8 mouse cellular contexts compared by ENCODE assay signal in the genomic region with DNA sequence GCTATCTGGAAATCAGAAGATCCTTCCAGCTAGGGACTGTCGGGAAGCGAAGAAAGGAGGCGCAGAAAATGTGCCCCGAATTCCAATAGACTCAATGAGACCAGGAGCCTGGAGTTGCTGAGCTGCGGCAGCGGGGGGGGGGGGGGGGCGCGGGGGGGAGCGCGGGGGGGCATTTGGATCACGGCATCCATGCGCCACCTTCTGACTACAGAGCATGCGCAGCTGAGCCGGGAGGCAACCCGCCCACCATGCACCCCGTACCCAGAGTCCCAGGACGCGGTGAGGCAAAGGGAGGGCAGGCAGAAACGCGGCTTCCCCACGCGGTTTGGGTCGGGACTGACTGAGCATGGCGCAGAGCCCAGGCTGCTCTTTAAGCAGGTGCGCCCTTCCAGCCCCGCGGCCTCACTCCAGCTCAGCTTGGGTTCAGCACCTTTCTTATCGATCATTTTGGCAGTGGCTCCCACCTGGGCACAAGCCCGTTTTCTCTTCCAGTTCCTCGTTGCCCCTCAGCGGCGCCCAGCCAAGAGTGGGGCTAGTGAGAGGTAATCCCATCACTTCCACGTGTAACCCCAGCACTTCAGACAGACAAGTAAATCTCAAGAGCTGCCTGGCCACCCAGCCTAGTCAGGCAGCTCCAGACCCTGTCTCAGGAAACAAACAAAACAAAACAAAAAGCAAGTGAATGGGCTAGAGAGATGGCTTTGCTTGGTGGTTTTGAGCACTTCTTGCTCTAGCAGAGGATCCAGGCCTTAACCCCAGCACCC. TPM values are rescaled to one million over a fixed set of nuclear protein-coding genes. Genes with fewer than 3 reads are reported as not detected.
DNase-seq lines count a peak whose midpoint lies in the region; ATAC-seq and TF ChIP-seq lines count a peak whose summit lies in the region.

No protein-coding gene starts in this region.

- 1% methylated on average over 28 of the region's 33 CpGs for WGBS in hindbrain, postnatal 0 days

- H3K36me3 ChIP-seq in ES-Bruce4 (ENCODE audit: control insufficient read depth, insufficient read depth, low read length, poor library complexity, severe bottlenecking) = no peaks in the 10 kb centered on the region
- H3K36me3 ChIP-seq in hindbrain, postnatal 0 days (ENCODE audit: insufficient read depth, low read length) = no peaks in the 10 kb centered on the region
- no peaks in the 10 kb centered on the region for H3K36me3 ChIP-seq in megakaryocyte, embryonic 14.5 days (replicated peaks; ENCODE audit: low read length)

- 0 out of 2 replicates have a peak, but pooled peaks have one; percentile 9 for TF ChIP-seq EP300 in ES-Bruce4 (IDR thresholded peaks at IDR 0.05; ENCODE audit: insufficient read depth, low read depth, low read length)

- peak overlapping the region; percentile 46 for H3K9ac ChIP-seq in ES-Bruce4 (ENCODE audit: low read depth, poor library complexity, severe bottlenecking)
- H3K9ac ChIP-seq in hindbrain, postnatal 0 days (replicated peaks; ENCODE audit: low read length) = peak overlapping the region; percentile 31

- H3K4me2 ChIP-seq in hindbrain, postnatal 0 days (ENCODE audit: low read depth, low read length) = peak overlapping the region; percentile 57

- DNase-seq in brain, embryonic 14.5 days (ENCODE audit: low read depth) = peak; percentile 83
- DNase-seq in hindbrain, postnatal 0 days (ENCODE audit: low spot score) = peak; percentile 82
- DNase-seq in left cerebral cortex, postnatal 25 days (ENCODE audit: low spot score in 2 of 2) = peak; percentile 41 to 64
- DNase-seq in right cerebral cortex, postnatal 14 days = peak; percentile 60

- H3K4me3 ChIP-seq in ES-Bruce4 (ENCODE audit: low read depth, low read length) = peak overlapping the region; percentile 71
- H3K4me3 ChIP-seq in hindbrain, postnatal 0 days (ENCODE audit: low read length) = peak overlapping the region; percentile 42
- peak overlapping the region; percentile 87 for H3K4me3 ChIP-seq in megakaryocyte, embryonic 14.5 days (replicated peaks)

- TF ChIP-seq CTCF in ES-Bruce4 (IDR thresholded peaks at IDR 0.05; ENCODE audit: low read depth, low read length) = no peak
- TF ChIP-seq CTCF in brain, embryonic 14.5 days (IDR thresholded peaks at IDR 0.05; ENCODE audit: borderline replicate concordance, extremely low read depth, insufficient read depth, insufficient read length) = no peak
- peak; percentile 51 for TF ChIP-seq CTCF in hindbrain, postnatal 0 days (IDR thresholded peaks at IDR 0.05; ENCODE audit: low read depth)

- peak; percentile 55 for TF ChIP-seq POLR2A in ES-Bruce4 (IDR thresholded peaks at IDR 0.05; ENCODE audit: insufficient read depth, low read length)
- TF ChIP-seq POLR2A in brain, embryonic 14.5 days (IDR thresholded peaks at IDR 0.05; ENCODE audit: borderline replicate concordance, extremely low read depth, insufficient read depth, insufficient read length, poor library complexity, severe bottlenecking) = no peak

- intact Hi-C loops in left cerebral cortex, postnatal 25 days (cut with DNase I) = no loop called here

- peak; percentile 81 for ATAC-seq in frontal cortex, adult (ENCODE audit: low TSS enrichment)
- peak; percentile 89 for ATAC-seq in hindbrain, postnatal 0 days
- no peak for ATAC-seq in inflammation-experienced regulatory T-cells, adult 6 months

- no peak overlapping the region for H3K27ac ChIP-seq in ES-Bruce4 (ENCODE audit: insufficient read depth, low read length)
- peak overlapping the region; percentile 49; the same call in 1 of the 2 replicates for H3K27ac ChIP-seq in hindbrain, postnatal 0 days

- H3K9me3 ChIP-seq in ES-Bruce4 (replicated peaks; ENCODE audit: control insufficient read depth, insufficient read depth, low read length, poor library complexity, severe bottlenecking) = no peaks in the 10 kb centered on the region
- no peaks in the 10 kb centered on the region for H3K9me3 ChIP-seq in hindbrain, postnatal 0 days (ENCODE audit: low read length)
- H3K9me3 ChIP-seq in megakaryocyte, embryonic 14.5 days = peaks cover 4% of the 10 kb centered on the region; the same call in 1 of the 2 replicates

- no peaks in the 10 kb centered on the region for H3K4me1 ChIP-seq in ES-Bruce4 (ENCODE audit: control insufficient read depth, insufficient read depth, low read length)
- H3K4me1 ChIP-seq in hindbrain, postnatal 0 days (ENCODE audit: insufficient read depth, low read length) = no peaks in the 10 kb centered on the region
- peaks cover 5% of the 10 kb centered on the region for H3K4me1 ChIP-seq in megakaryocyte, embryonic 14.5 days

- H3K27me3 ChIP-seq in ES-Bruce4 (ENCODE audit: control insufficient read depth, insufficient read depth, low read length, poor library complexity, severe bottlenecking) = no peaks in the 10 kb centered on the region
- H3K27me3 ChIP-seq in hindbrain, postnatal 0 days (ENCODE audit: insufficient read depth, low read length) = no peaks in the 10 kb centered on the region
- H3K27me3 ChIP-seq in megakaryocyte, embryonic 14.5 days (replicated peaks) = peaks cover 56% of the 10 kb centered on the region

RNA-seq across cellular contexts. Expression of gene Eif4b, which starts 21.5 kb away (rescaled TPM):
- polyA plus RNA-seq in ES-Bruce4 (2011; ENCODE audit: insufficient read depth, insufficient read length, low read depth, missing spikeins) = 584 and 631 TPM in 2 replicates
- 123 and 173 TPM in 2 replicates for polyA plus RNA-seq in brain, embryonic 14.5 days (2012; rRNA removed)
- total RNA-seq in hindbrain, postnatal 0 days (2014; rRNA removed) = 114 and 121 TPM in 2 replicates
- polyA plus RNA-seq in hindbrain, postnatal 0 days (2015; fragmentation: Nextera tagmentation; extraction: Ambion mirVana) = 63.4 and 65.1 TPM in 2 replicates
- 100 to 1,000 TPM; 157 to 161 TPM for total RNA-seq in left cerebral cortex, postnatal 25 days (2021)
- polyA plus RNA-seq in megakaryocyte, embryonic 14.5 days (2012; ENCODE audit: insufficient read depth, low replicate concordance) = 18.2 and 102 TPM in 2 replicates
- polyA plus RNA-seq in inflammation-experienced regulatory T-cells, adult 6 months (2017; shearing (Covaris generic)) = 100 to 1,000 TPM in 2 of 3 experiments, 10 to 100 TPM in 1; 90.5 to 131 (median 129) TPM

RNA-seq across cellular contexts. Expression of gene Krt18, which starts 24.1 kb away (rescaled TPM):
- polyA plus RNA-seq in ES-Bruce4 (2011; ENCODE audit: insufficient read depth, insufficient read length, low read depth, missing spikeins) = 334 and 349 TPM in 2 replicates
- polyA plus RNA-seq in brain, embryonic 14.5 days (2012; rRNA removed) = 1.9 and 3.9 TPM in 2 replicates
- 3.4 and 5.0 TPM in 2 replicates for total RNA-seq in hindbrain, postnatal 0 days (2014; rRNA removed)
- 12.6 and 13.6 TPM in 2 replicates for polyA plus RNA-seq in hindbrain, postnatal 0 days (2015; fragmentation: Nextera tagmentation; extraction: Ambion mirVana)
- total RNA-seq in left cerebral cortex, postnatal 25 days (2021) = under 1 TPM in 1 of 2 experiments, not detected in 1; 0.69 TPM
- polyA plus RNA-seq in megakaryocyte, embryonic 14.5 days (2012; ENCODE audit: insufficient read depth, low replicate concordance) = 0.06 TPM in 1 of 2 replicates, not detected in the other
- 1 to 10 TPM in 2 of 3 experiments, under 1 TPM in 1; 0.41 to 1.2 (median 1.2) TPM for polyA plus RNA-seq in inflammation-experienced regulatory T-cells, adult 6 months (2017; shearing (Covaris generic))

RNA-seq across cellular contexts. Expression of gene Krt8, which starts 47.8 kb away (rescaled TPM):
- 306 and 318 TPM in 2 replicates for polyA plus RNA-seq in ES-Bruce4 (2011; ENCODE audit: insufficient read depth, insufficient read length, low read depth, missing spikeins)
- polyA plus RNA-seq in brain, embryonic 14.5 days (2012; rRNA removed) = 2.0 and 3.7 TPM in 2 replicates
- 2.6 and 4.1 TPM in 2 replicates for total RNA-seq in hindbrain, postnatal 0 days (2014; rRNA removed)
- 5.4 and 6.2 TPM in 2 replicates for polyA plus RNA-seq in hindbrain, postnatal 0 days (2015; fragmentation: Nextera tagmentation; extraction: Ambion mirVana)
- total RNA-seq in left cerebral cortex, postnatal 25 days (2021) = under 1 TPM in 1 of 2 experiments, not detected in 1; 0.32 TPM
- not detected in 2 replicates for polyA plus RNA-seq in megakaryocyte, embryonic 14.5 days (2012; ENCODE audit: insufficient read depth, low replicate concordance)
- polyA plus RNA-seq in inflammation-experienced regulatory T-cells, adult 6 months (2017; shearing (Covaris generic)) = under 1 TPM in 1 of 3 experiments, not detected in 2; 0.23 TPM

RNA-seq across cellular contexts. Expression of gene Tns2, which starts 48.1 kb away (rescaled TPM):
- 10.4 and 12.8 TPM in 2 replicates for polyA plus RNA-seq in ES-Bruce4 (2011; ENCODE audit: insufficient read depth, insufficient read length, low read depth, missing spikeins)
- polyA plus RNA-seq in brain, embryonic 14.5 days (2012; rRNA removed) = 10.2 and 18.8 TPM in 2 replicates
- total RNA-seq in hindbrain, postnatal 0 days (2014; rRNA removed) = 9.2 TPM in 2 replicates
- polyA plus RNA-seq in hindbrain, postnatal 0 days (2015; fragmentation: Nextera tagmentation; extraction: Ambion mirVana) = 5.5 and 6.2 TPM in 2 replicates
- total RNA-seq in left cerebral cortex, postnatal 25 days (2021) = 10 to 100 TPM; 11.8 to 19.1 TPM
- polyA plus RNA-seq in megakaryocyte, embryonic 14.5 days (2012; ENCODE audit: insufficient read depth, low replicate concordance) = 0.43 TPM in 1 of 2 replicates, not detected in the other
- polyA plus RNA-seq in inflammation-experienced regulatory T-cells, adult 6 months (2017; shearing (Covaris generic)) = 1 to 10 TPM; 3.3 to 4.2 (median 3.8) TPM

Comparison
In these comparisons a context has a peak if more than half of its experiments do, and no peak if none do; other contexts are left out.
1. RNA of gene Krt18, which starts 24.1 kb away (polyA plus RNA-seq): 334 to 349 TPM in ES-Bruce4; 12.6 to 13.6 TPM in hindbrain, postnatal 0 days, 1.9 to 3.9 TPM in brain, embryonic 14.5 days, 0.41 to 1.2 TPM in inflammation-experienced regulatory T-cells, adult 6 months and 0.06 TPM in megakaryocyte, embryonic 14.5 days; every median in the first group is over 10 times any median in the second.
2. RNA of gene Krt8, which starts 47.8 kb away (polyA plus RNA-seq): 306 to 318 TPM in ES-Bruce4; 5.4 to 6.2 TPM in hindbrain, postnatal 0 days, 2.0 to 3.7 TPM in brain, embryonic 14.5 days, not detected in megakaryocyte, embryonic 14.5 days and 0.23 TPM in inflammation-experienced regulatory T-cells, adult 6 months; every median in the first group is over 10 times any median in the second.
3. Peak in every context shown above with its lines, with median percentiles within 50 percentile points of each other: H3K4me3 ChIP-seq and DNase-seq.